Mouse (Mus musculus) liver, embryonic 14.5 days (tissue): ENCODE results near the gene Ugt1a6a. TPM values are rescaled to one million over a fixed set of nuclear protein-coding genes. Genes with fewer than 3 reads are reported as not detected.

Experiments
- ATAC-seq: fragments of 200-750 bp; cut with Nextera tagmentation; 2 replicates; pipeline ENCODE4 v1.8.0; 2017; ENCODE audit warnings: moderate number of reproducible peaks, mild to moderate bottlenecking, moderate library complexity; ENCODE audit not compliant: insufficient read depth
- DNase-seq, 3 experiments: peaks; one replicate each; pipeline ENCODE4 v3.0.0-alpha.2; 2012 to 2013; ENCODE audit warnings: low read depth in 3 of 3, low spot score in 3 of 3
- H3K27ac ChIP-seq: fragments of 300-500 bp; sonication (generic); 2 replicates; pipeline ENCODE4 v1.5.1; 2014; ENCODE audit warnings: moderate library complexity, mild to moderate bottlenecking, control low read depth, inconsistent platforms
- H3K27me3 ChIP-seq: fragments of 300-500 bp; sonication (generic); 2 replicates; pipeline ENCODE4 v1.6.1; 2014; ENCODE audit warnings: mild to moderate bottlenecking, low read length, moderate library complexity; ENCODE audit not compliant: control insufficient read depth, insufficient read depth
- H3K36me3 ChIP-seq: fragments of 300-500 bp; sonication (generic); replicated peaks from 2 replicates; pipeline ENCODE4 v1.6.1; 2014; ENCODE audit warnings: low read depth; ENCODE audit not compliant: control insufficient read depth, insufficient read depth
- H3K4me1 ChIP-seq, 2 experiments: fragments of 200-500 bp in 1 of 2; fragments of 300-500 bp in 1 of 2; sonication (generic) in 1 of 2; replicated peaks; 2 replicates each; pipeline ENCODE4 v1.6.1; 2012 to 2014; ENCODE audit warnings: antibody characterized with exemption in 1 of 2, inconsistent platforms in 1 of 2, low read length in 1 of 2; ENCODE audit not compliant: control insufficient read depth in 2 of 2, insufficient read depth in 2 of 2
- H3K4me2 ChIP-seq: fragments of 300-500 bp; sonication (generic); 2 replicates; pipeline ENCODE4 v1.6.1; 2014; ENCODE audit warnings: low read depth, mild to moderate bottlenecking, control low read depth, moderate library complexity
- H3K4me3 ChIP-seq, 2 experiments: fragments of 200-500 bp in 1 of 2; fragments of 300-500 bp in 1 of 2; sonication (generic) in 1 of 2; 2 replicates each; pipeline ENCODE4 v1.5.1; 2012 to 2014; ENCODE audit warnings: low read depth in 2 of 2, low read length in 2 of 2, mild to moderate bottlenecking in 2 of 2, control low read depth in 1 of 2, inconsistent platforms in 1 of 2, moderate library complexity in 1 of 2; ENCODE audit not compliant: insufficient read depth in 1 of 2
- H3K9ac ChIP-seq: fragments of 300-500 bp; sonication (generic); replicated peaks from 2 replicates; pipeline ENCODE4 v1.6.1; 2014; ENCODE audit warnings: mild to moderate bottlenecking, control low read depth, moderate library complexity
- H3K9me3 ChIP-seq: fragments of 300-500 bp; sonication (generic); 2 replicates; pipeline ENCODE4 v1.6.1; 2016; ENCODE audit warnings: low read length, mixed read lengths; ENCODE audit not compliant: control insufficient read depth
- CTCF ChIP-seq: IDR thresholded peaks from 2 replicates; pipeline ENCODE4 v1.5.1; 2016; ENCODE audit warnings: antibody characterized with exemption, low read depth, control low read depth
- EP300 ChIP-seq: IDR thresholded peaks from 2 replicates; pipeline ENCODE4 v1.6.1; 2016; ENCODE audit warnings: antibody characterized with exemption, low read depth
- WGBS: fragments of 180-500 bp; shearing (Covaris S2); extraction: QIAGEN DNeasy Blood & Tissue Kit; methylation state at CpG from one replicate; pipeline ENCODE4 v1.1.7; 2014; ENCODE audit not compliant: insufficient replicate concordance; 5-methylcytosine and 5-hydroxymethylcytosine counted together
- polyA plus RNA-seq, 2 experiments: library from polyadenylated mRNA; depleted of rRNA in 1 of 2; stranded (reverse) in 1 of 2; unstranded in 1 of 2; fragments of >200 nt; fragmentation: Nextera tagmentation in 1 of 2; extraction: Ambion mirVana in 1 of 2; gene quantifications; 2 replicates each; pipeline versions ENCODE4 v1.2.1 to v1.2.3; 2012 to 2014

Ugt1a6a gene
- polyA plus RNA-seq, 2 experiments = 3.6 to 7.1 TPM

GRCm38 (mm10) chr1:88231803-88232499 is 97.3 kb downstream of the Ugt1a6a start:
- peaks cover 29% of the 10 kb centered on the region for H3K9me3 ChIP-seq

GRCm38 (mm10) chr1:88232664-88233380 is 98.2 kb downstream of the Ugt1a6a start:
- H3K27me3 ChIP-seq = no peaks in the 10 kb centered on the region
- H3K4me2 ChIP-seq = no peak overlapping the region
- DNase-seq = no peak
- H3K4me3 ChIP-seq = no peak overlapping the region
- 43% methylated on average over 3 of the region's 3 CpGs for WGBS
- H3K9me3 ChIP-seq = peaks cover 31% of the 10 kb centered on the region
- no peak for ATAC-seq
- H3K9ac ChIP-seq = no peak overlapping the region
- no peak overlapping the region for H3K27ac ChIP-seq
- H3K4me1 ChIP-seq = no peaks in the 10 kb centered on the region
- H3K36me3 ChIP-seq = no peaks in the 10 kb centered on the region
- no peak for TF ChIP-seq EP300

More at GRCm38 (mm10) chr1:88231803-88232499, 97.3 kb downstream of the Ugt1a6a start:
- ATAC-seq = no peak
- WGBS = 44% methylated on average over 7 of the region's 7 CpGs
- H3K36me3 ChIP-seq = no peaks in the 10 kb centered on the region
- TF ChIP-seq EP300 = no peak
- no peak for TF ChIP-seq CTCF
- no peaks in the 10 kb centered on the region for H3K27me3 ChIP-seq
- no peak overlapping the region for H3K9ac ChIP-seq
- H3K4me2 ChIP-seq = no peak overlapping the region
- H3K4me3 ChIP-seq = no peak overlapping the region
- no peak for DNase-seq
- H3K27ac ChIP-seq = no peak overlapping the region
- H3K4me1 ChIP-seq = no peaks in the 10 kb centered on the region

DNA sequence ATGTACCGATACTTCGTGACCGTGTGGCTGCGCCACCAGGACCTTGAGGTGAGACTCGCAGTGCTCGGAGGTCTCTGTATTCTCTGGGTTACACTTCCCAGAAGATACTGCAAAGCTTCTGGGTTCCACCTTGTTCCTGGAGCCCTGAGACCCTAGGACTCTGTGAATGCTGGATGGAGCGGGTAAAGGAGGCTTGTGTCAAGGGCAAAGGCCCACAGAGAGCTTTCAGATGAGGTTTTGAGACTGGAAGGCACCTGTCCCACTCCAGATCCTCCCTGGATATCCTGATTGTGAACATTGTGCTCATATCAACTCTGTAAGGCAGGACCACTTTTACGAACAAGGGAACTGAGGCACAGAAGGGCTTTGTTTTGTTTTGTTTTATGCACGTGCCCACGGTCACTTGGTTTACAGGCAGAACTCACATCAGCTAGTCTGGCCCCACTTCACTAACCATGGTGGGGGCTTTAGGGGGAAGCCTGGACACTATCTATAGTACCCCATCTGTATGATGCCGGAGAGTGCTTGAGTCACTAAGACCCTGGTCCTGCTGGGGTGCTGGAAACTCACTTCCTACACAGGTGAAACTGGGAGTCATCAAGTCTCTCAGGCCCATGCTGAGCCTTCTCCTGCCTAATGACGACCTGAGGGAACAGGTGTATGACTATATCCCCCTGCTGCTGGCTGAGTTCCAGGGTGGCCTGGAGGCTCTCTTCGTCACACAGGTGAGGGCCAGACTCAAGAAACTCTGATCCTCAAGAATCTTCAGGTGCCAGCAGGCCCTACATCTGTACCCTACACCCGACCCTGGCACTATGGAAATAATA is 99.0 kb downstream of the Ugt1a6a start:
- Histone ChIP-seq H3K27me3 (no peaks in the 10 kb centered on the region), H3K36me3 (no peaks in the 10 kb centered on the region), H3K9ac (no peak overlapping the region), H3K9me3 (peaks cover 33% of the 10 kb centered on the region), H3K4me3 (no peak overlapping the region), H3K27ac (no peak overlapping the region), H3K4me1 (no peaks in the 10 kb centered on the region), H3K4me2 (no peak overlapping the region)
- DNase-seq (no peak), ATAC-seq (no peak)
- WGBS = 49% methylated on average over 14 of the region's 14 CpGs
- TF ChIP-seq EP300 = no peak
- no peak for TF ChIP-seq CTCF

DNA sequence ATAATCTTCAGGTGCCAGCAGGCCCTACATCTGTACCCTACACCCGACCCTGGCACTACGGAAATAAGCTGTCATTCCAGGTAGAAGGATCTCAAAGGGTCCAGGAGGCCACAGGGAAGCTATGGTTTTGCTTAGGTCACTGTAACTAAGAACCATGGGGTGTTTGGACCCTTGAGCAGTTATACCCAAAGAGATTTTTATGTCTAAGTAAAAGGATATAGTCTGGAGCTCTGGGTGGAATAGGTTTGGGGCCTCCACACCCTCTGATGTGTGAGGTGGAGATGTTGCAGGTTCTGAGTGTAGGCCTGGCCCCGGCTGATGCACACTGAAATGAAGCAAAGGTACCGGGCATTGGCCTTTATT is 99.6 kb downstream of the Ugt1a6a start:
- Histone ChIP-seq H3K4me3 (no peak overlapping the region), H3K9me3 (peaks cover 35% of the 10 kb centered on the region), H3K27ac (no peak overlapping the region), H3K27me3 (no peaks in the 10 kb centered on the region), H3K9ac (no peak overlapping the region), H3K4me1 (no peaks in the 10 kb centered on the region), H3K36me3 (no peaks in the 10 kb centered on the region), H3K4me2 (no peak overlapping the region)
- ATAC-seq (no peak), DNase-seq (no peak)
- TF ChIP-seq CTCF (no peak), EP300 (no peak)
- 44% methylated on average over 4 of the region's 4 CpGs for WGBS

- no peak for TF ChIP-seq EP300
- no peak for TF ChIP-seq CTCF
- WGBS = 27% methylated on average over 5 of the region's 5 CpGs
- peaks cover 33% of the 10 kb centered on the region for H3K9me3 ChIP-seq
Observed at GRCm38 (mm10) chr1:88234646-88235045, 100.0 kb downstream of the Ugt1a6a start.

More at GRCm38 (mm10) chr1:88234646-88235045, 100.0 kb downstream of the Ugt1a6a start:
- Histone ChIP-seq H3K9ac (no peak overlapping the region), H3K4me2 (no peak overlapping the region), H3K4me3 (no peak overlapping the region), H3K4me1 (no peaks in the 10 kb centered on the region), H3K27ac (no peak overlapping the region), H3K36me3 (no peaks in the 10 kb centered on the region), H3K27me3 (no peaks in the 10 kb centered on the region)
- DNase-seq (no peak), ATAC-seq (no peak)
